Mouse (Mus musculus): Measurements from ENCODE around the gene Nrbp1. TPM values are rescaled to one million over a fixed set of nuclear protein-coding genes. Genes with fewer than 3 reads are reported as not detected.

The Nrbp1 gene
- polyA plus RNA-seq, 1 experiment, result 143 TPM

- no peak for DNase-seq
- TF ChIP-seq CTCF (IDR thresholded peaks at IDR 0.05; ENCODE audit: borderline replicate concordance, insufficient read depth, low read depth, low read length), result no peak
- TF ChIP-seq POLR2A (IDR thresholded peaks at IDR 0.05; ENCODE audit: borderline replicate concordance, insufficient read depth, low read length), result no peak
- Histone ChIP-seq H3K4me1 (ENCODE audit: control insufficient read depth, insufficient read depth, low read length) (no peaks in the 10 kb centered on the region; the same call in 1 of the 2 replicates), H3K4me3 (replicated peaks; ENCODE audit: insufficient read depth, low read depth, low read length) (peak overlapping the region; percentile 83), H3K27ac (ENCODE audit: insufficient read depth, low read length) (no peak overlapping the region), H3K27me3 (ENCODE audit: control insufficient read depth, insufficient read depth, low read length) (no peaks in the 10 kb centered on the region)
- 1% methylated on average over 13 of the region's 13 CpGs for WGBS
Measured at GRCm38 (mm10) chr5:31241522-31242034, 914 bp downstream of the Nrbp1 start.

GRCm38 (mm10) chr5:31242191-31242590 lies 1.5 kb downstream of the Nrbp1 start:
- no peaks in the 10 kb centered on the region for H3K27me3 ChIP-seq (ENCODE audit: control insufficient read depth, insufficient read depth, low read length)
- H3K4me3 ChIP-seq (replicated peaks; ENCODE audit: insufficient read depth, low read depth, low read length), result peak overlapping the region; percentile 20
- DNase-seq, result no peak
- WGBS, result 17% methylated on average over 10 of the region's 10 CpGs
- H3K4me1 ChIP-seq (ENCODE audit: control insufficient read depth, insufficient read depth, low read length), result no peaks in the 10 kb centered on the region; the same call in 1 of the 2 replicates
- H3K27ac ChIP-seq (ENCODE audit: insufficient read depth, low read length), result no peak overlapping the region
- TF ChIP-seq POLR2A (IDR thresholded peaks at IDR 0.05; ENCODE audit: borderline replicate concordance, insufficient read depth, low read length) (no peak), CTCF (IDR thresholded peaks at IDR 0.05; ENCODE audit: borderline replicate concordance, insufficient read depth, low read depth, low read length) (no peak)

- WGBS, result 23% methylated on average over 4 of the region's 4 CpGs
- no peak overlapping the region for H3K27ac ChIP-seq (ENCODE audit: insufficient read depth, low read length)
- DNase-seq, result no peak
- no peaks in the 10 kb centered on the region for H3K27me3 ChIP-seq (ENCODE audit: control insufficient read depth, insufficient read depth, low read length)
- H3K4me1 ChIP-seq (ENCODE audit: control insufficient read depth, insufficient read depth, low read length), result no peaks in the 10 kb centered on the region; the same call in 1 of the 2 replicates
- TF ChIP-seq POLR2A (IDR thresholded peaks at IDR 0.05; ENCODE audit: borderline replicate concordance, insufficient read depth, low read length) (no peak), CTCF (IDR thresholded peaks at IDR 0.05; ENCODE audit: borderline replicate concordance, insufficient read depth, low read depth, low read length) (no peak)
- H3K4me3 ChIP-seq (replicated peaks; ENCODE audit: insufficient read depth, low read depth, low read length), result no peak overlapping the region
Measured at GRCm38 (mm10) chr5:31250716-31251115, 10.1 kb downstream of the Nrbp1 start.

- Histone ChIP-seq H3K4me3 (replicated peaks; ENCODE audit: insufficient read depth, low read depth, low read length) (peak within 1 kb of the TSS; percentile 32), H3K27me3 (ENCODE audit: control insufficient read depth, insufficient read depth, low read length) (no peaks in the 10 kb centered on the region), H3K4me1 (ENCODE audit: control insufficient read depth, insufficient read depth, low read length) (no peaks in the 10 kb centered on the region; the same call in 1 of the 2 replicates), H3K27ac (ENCODE audit: insufficient read depth, low read length) (no peak within 1 kb of the TSS)
- WGBS, result 35% methylated on average over 47 of the region's 47 CpGs
- peak; percentile 32 to 44 for DNase-seq
- TF ChIP-seq CTCF (IDR thresholded peaks at IDR 0.05; ENCODE audit: borderline replicate concordance, insufficient read depth, low read depth, low read length), result no peak
- TF ChIP-seq POLR2A (IDR thresholded peaks at IDR 0.05; ENCODE audit: borderline replicate concordance, insufficient read depth, low read length), result no peak
Measured at GRCm38 (mm10) chr5:31251541-31252101, 11.0 kb downstream of the Nrbp1 start, which contains the start of gene Krtcap3. Gene Krtcap3, plus strand, starts transcription at chr5:31251691.

- no peak for DNase-seq
Measured at GRCm38 (mm10) chr5:31252151-31252550, 11.5 kb downstream of the Nrbp1 start.

GRCm38 (mm10) chr5:31252795-31253545 lies 12.3 kb downstream of the Nrbp1 start:
- no peak for DNase-seq
- no peaks in the 10 kb centered on the region; the same call in 1 of the 2 replicates for H3K4me1 ChIP-seq (ENCODE audit: control insufficient read depth, insufficient read depth, low read length)
- H3K27ac ChIP-seq (ENCODE audit: insufficient read depth, low read length), result no peak overlapping the region
- no peak overlapping the region for H3K4me3 ChIP-seq (replicated peaks; ENCODE audit: insufficient read depth, low read depth, low read length)
- TF ChIP-seq CTCF (IDR thresholded peaks at IDR 0.05; ENCODE audit: borderline replicate concordance, insufficient read depth, low read depth, low read length) (no peak), POLR2A (IDR thresholded peaks at IDR 0.05; ENCODE audit: borderline replicate concordance, insufficient read depth, low read length) (no peak)
- WGBS, result 87% methylated on average over 16 of the region's 16 CpGs
- no peaks in the 10 kb centered on the region for H3K27me3 ChIP-seq (ENCODE audit: control insufficient read depth, insufficient read depth, low read length)

More at GRCm38 (mm10) chr5:31252151-31252550, 11.5 kb downstream of the Nrbp1 start:
- H3K27ac ChIP-seq (ENCODE audit: insufficient read depth, low read length), result no peak overlapping the region
- no peaks in the 10 kb centered on the region for H3K27me3 ChIP-seq (ENCODE audit: control insufficient read depth, insufficient read depth, low read length)
- 65% methylated on average over 10 of the region's 10 CpGs for WGBS
- TF ChIP-seq CTCF (IDR thresholded peaks at IDR 0.05; ENCODE audit: borderline replicate concordance, insufficient read depth, low read depth, low read length) (no peak), POLR2A (IDR thresholded peaks at IDR 0.05; ENCODE audit: borderline replicate concordance, insufficient read depth, low read length) (no peak)
- peak overlapping the region; percentile 32 for H3K4me3 ChIP-seq (replicated peaks; ENCODE audit: insufficient read depth, low read depth, low read length)
- no peaks in the 10 kb centered on the region; the same call in 1 of the 2 replicates for H3K4me1 ChIP-seq (ENCODE audit: control insufficient read depth, insufficient read depth, low read length)

GRCm38 (mm10) chr5:31253806-31254205 lies 13.1 kb downstream of the Nrbp1 start:
- no peak for DNase-seq
- TF ChIP-seq CTCF (IDR thresholded peaks at IDR 0.05; ENCODE audit: borderline replicate concordance, insufficient read depth, low read depth, low read length), result no peak
- no peak for TF ChIP-seq POLR2A (IDR thresholded peaks at IDR 0.05; ENCODE audit: borderline replicate concordance, insufficient read depth, low read length)
- Histone ChIP-seq H3K4me3 (replicated peaks; ENCODE audit: insufficient read depth, low read depth, low read length) (no peak overlapping the region), H3K27me3 (ENCODE audit: control insufficient read depth, insufficient read depth, low read length) (no peaks in the 10 kb centered on the region), H3K27ac (ENCODE audit: insufficient read depth, low read length) (0 out of 2 replicates have a peak overlapping the region, but pooled peaks have one; percentile 3), H3K4me1 (ENCODE audit: control insufficient read depth, insufficient read depth, low read length) (no peaks in the 10 kb centered on the region; the same call in 1 of the 2 replicates)
- 94% methylated on average over 8 of the region's 8 CpGs for WGBS

Data from cerebellum, adult 2 months (tissue).